In the genomic region with DNA sequence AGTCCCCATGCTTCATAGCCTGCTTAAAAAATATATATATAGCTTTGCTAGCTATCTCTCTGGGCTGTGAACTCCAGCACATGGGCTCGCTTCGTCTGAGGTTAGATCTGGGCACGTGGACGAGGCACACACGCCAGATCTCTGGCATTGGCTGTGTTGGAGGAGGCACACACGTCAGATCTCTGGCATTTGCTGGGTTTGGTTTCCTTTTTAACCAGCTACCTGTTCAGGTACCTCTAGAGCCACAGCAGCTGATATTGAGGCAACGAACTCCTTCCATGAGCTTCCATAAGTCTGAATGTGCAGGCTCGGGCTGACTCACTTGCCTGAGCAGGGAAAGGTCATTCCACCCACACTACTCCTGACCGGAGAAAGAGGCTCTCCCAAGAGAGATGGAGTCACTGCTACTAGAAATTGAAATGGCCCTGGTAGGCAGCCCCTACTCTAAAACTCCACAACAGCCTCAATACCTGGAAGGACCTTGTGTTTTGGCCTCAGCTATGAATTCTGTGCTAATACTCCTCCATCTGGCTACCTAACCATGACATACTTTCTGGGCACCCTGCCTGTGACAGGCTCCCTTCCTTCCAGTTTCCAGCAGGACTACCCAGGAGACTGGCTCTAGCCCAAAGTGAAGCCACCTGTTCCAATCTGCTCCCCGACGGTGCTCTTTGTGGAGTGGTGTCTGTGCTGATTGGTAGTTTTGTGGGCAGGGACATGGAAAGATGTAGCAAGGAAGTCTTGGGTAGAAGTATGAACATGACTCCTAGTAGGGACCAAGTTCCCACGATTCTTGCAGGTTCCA, we compare ENCODE assay signal across 12 mouse cellular contexts. TPM values are rescaled to one million over a fixed set of nuclear protein-coding genes. Genes with fewer than 3 reads are reported as not detected.
DNase-seq lines count a peak whose midpoint lies in the region.
"Had no signal": no experiment of that assay in that cellular context is flagged by ENCODE, and none has a peak within 500 bp of the region (broad histone marks: within the 10 kb centered on the region; RNA-seq: fewer than 3 reads in every experiment).

No protein-coding gene starts in this region.

- peak; percentile 40 for DNase-seq in adrenal gland, adult 2 months
- no peak for DNase-seq in adrenal gland, adult 18-20 months (ENCODE audit: low spot score in 2 of 2)
- peak; percentile 43 for DNase-seq in right cerebral cortex, postnatal 14 days
- DNase-seq in right cerebral cortex, postnatal 4 days = no peak
- peak; percentile 99 for DNase-seq in cerebellum, postnatal 14 days
- DNase-seq in lung, postnatal 14 days = no peak
- no peak for DNase-seq in kidney, postnatal 25 days
- DNase-seq in thymus, postnatal 25 days = no peak
- DNase-seq: kidney, adult 11 months; midbrain, embryonic 14.5 days; thymus, postnatal 36 days had no signal

RNA-seq across cellular contexts. Expression of gene Fndc10, which starts 3.4 kb away (rescaled TPM):
- 10 to 100 TPM; 42.6 to 65.1 TPM for total RNA-seq in adrenal gland, adult 2 months (2021)
- polyA plus RNA-seq in adrenal gland, adult 2 months (2012; rRNA removed) = 247 and 266 TPM in 2 replicates
- total RNA-seq in adrenal gland, adult 18-20 months (2021) = 10 to 100 TPM; 31.5 to 48.1 TPM

RNA-seq across cellular contexts. Expression of gene Ssu72, which starts 13.8 kb away (rescaled TPM):
- 100 to 1,000 TPM; 104 to 143 TPM for total RNA-seq in adrenal gland, adult 2 months (2021)
- polyA plus RNA-seq in adrenal gland, adult 2 months (2012; rRNA removed) = 178 and 190 TPM in 2 replicates
- total RNA-seq in adrenal gland, adult 18-20 months (2021) = 100 to 1,000 TPM in 1 of 2 experiments, 10 to 100 TPM in 1; 92.0 to 105 TPM

RNA-seq across cellular contexts. Expression of gene Mib2, which starts 21.8 kb away (rescaled TPM):
- 10 to 100 TPM; 40.8 to 50.9 TPM for total RNA-seq in adrenal gland, adult 2 months (2021)
- 110 and 117 TPM in 2 replicates for polyA plus RNA-seq in adrenal gland, adult 2 months (2012; rRNA removed)
- total RNA-seq in adrenal gland, adult 18-20 months (2021) = 10 to 100 TPM; 57.1 to 59.7 TPM

RNA-seq across cellular contexts. Expression of gene Mmp23, which starts 37.6 kb away (rescaled TPM):
- total RNA-seq in adrenal gland, adult 2 months (2021) = 1 to 10 TPM; 5.2 to 7.6 TPM
- 23.2 and 23.9 TPM in 2 replicates for polyA plus RNA-seq in adrenal gland, adult 2 months (2012; rRNA removed)
- total RNA-seq in adrenal gland, adult 18-20 months (2021) = 10 to 100 TPM in 1 of 2 experiments, 1 to 10 TPM in 1; 5.6 to 12.8 TPM
- polyA plus RNA-seq: macrophage had no signal

RNA-seq across cellular contexts. Expression of gene Tmem240, which starts 43.8 kb away (rescaled TPM):
- total RNA-seq in adrenal gland, adult 2 months (2021) = under 1 TPM; 0.55 to 0.73 TPM
- 2.0 and 3.1 TPM in 2 replicates for polyA plus RNA-seq in adrenal gland, adult 2 months (2012; rRNA removed)
- total RNA-seq in adrenal gland, adult 18-20 months (2021) = under 1 TPM; 0.48 to 0.89 TPM

Comparison
In these comparisons a context has a peak if more than half of its experiments do, and no peak if none do; other contexts are left out.
1. DNase-seq: peak in adrenal gland, adult 2 months (single experiment), right cerebral cortex, postnatal 14 days (single experiment) and cerebellum, postnatal 14 days (2 of 2); none in adrenal gland, adult 18-20 months (0 of 2), right cerebral cortex, postnatal 4 days (single experiment), lung, postnatal 14 days (single experiment), kidney, postnatal 25 days (0 of 2) and thymus, postnatal 25 days (single experiment).